Mouse (Mus musculus): ENCODE measurements around the gene Abhd15. TPM values are rescaled to one million over a fixed set of nuclear protein-coding genes. Genes with fewer than 3 reads are reported as not detected.

Abhd15 gene
- total RNA-seq, 2 experiments from 2014 or later = 1.9 to 2.4 TPM

Other genes starting within 250 kb of the Abhd15 start
- gene Coro6, start 52.7 kb upstream of the Abhd15 start, total RNA-seq (2021) = 10 to 100 TPM; 11.4 to 17.0 TPM
- 100 to 1,000 TPM; 122 TPM for gene Ankrd13b, start 25.4 kb upstream of the Abhd15 start, total RNA-seq (2021)
- gene Git1, start 21.6 kb upstream of the Abhd15 start, total RNA-seq (2021) = 100 to 1,000 TPM; 164 to 177 TPM
- 1 to 10 TPM; 5.8 to 6.7 TPM for gene Trp53i13, start 859 bp downstream of the Abhd15 start, total RNA-seq (2021)
- gene Gm10392, start 4.1 kb downstream of the Abhd15 start, total RNA-seq (2021) = not detected
- 100 to 1,000 TPM; 115 to 127 TPM for gene Taok1, start 92.7 kb downstream of the Abhd15 start, total RNA-seq (2021)
- 10 to 100 TPM; 78.2 to 87.1 TPM for gene Nufip2, start 171.0 kb downstream of the Abhd15 start, total RNA-seq (2021)
- gene Cryba1, start 210.2 kb downstream of the Abhd15 start, total RNA-seq (2021) = not detected
- 100 to 1,000 TPM; 159 to 173 TPM for gene Myo18a, start 248.1 kb downstream of the Abhd15 start, total RNA-seq (2021)

Measured in layer of hippocampus, postnatal 14 days (tissue).